Mouse (Mus musculus) kidney, adult 2 months (tissue): ENCODE data around the gene Cpne4. TPM values are rescaled to one million over a fixed set of nuclear protein-coding genes. Genes with fewer than 3 reads are reported as not detected.

Experiments
- DNase-seq: peaks from one replicate; pipeline ENCODE4 v3.0.0; 2021
- H3K27ac ChIP-seq: fragments of 200-500 bp; 2 replicates; pipeline ENCODE4 v1.5.1; 2012; ENCODE audit warnings: low read depth, low read length, control low read depth, inconsistent platforms; ENCODE audit not compliant: insufficient read depth
- H3K27me3 ChIP-seq: fragments of 200-500 bp; replicated peaks from 2 replicates; pipeline ENCODE4 v1.6.1; 2012; ENCODE audit warnings: mild to moderate bottlenecking, moderate library complexity, low read length, inconsistent platforms; ENCODE audit not compliant: control insufficient read depth, insufficient read depth
- H3K36me3 ChIP-seq: fragments of 200-500 bp; 2 replicates; pipeline ENCODE4 v1.6.1; 2012; ENCODE audit warnings: mild to moderate bottlenecking, moderate library complexity, low read length, inconsistent platforms; ENCODE audit not compliant: control insufficient read depth, insufficient read depth
- H3K4me1 ChIP-seq: fragments of 200-500 bp; 2 replicates; pipeline ENCODE4 v1.6.1; 2011; ENCODE audit warnings: low read length; ENCODE audit not compliant: control insufficient read depth, insufficient read depth
- H3K4me3 ChIP-seq: fragments of 200-500 bp; 2 replicates; pipeline ENCODE4 v1.5.1; 2011; ENCODE audit warnings: mild to moderate bottlenecking, low read depth, low read length, control low read depth; ENCODE audit not compliant: insufficient read depth
- CTCF ChIP-seq: fragments of 200-500 bp; conservative IDR thresholded peaks from 2 replicates; pipeline ENCODE4 v1.5.1; 2011; ENCODE audit warnings: low read depth, mild to moderate bottlenecking, control low read depth, low read length, moderate library complexity, mixed read lengths; ENCODE audit not compliant: insufficient read depth, insufficient read length
- POLR2A ChIP-seq: fragments of 200-500 bp; IDR thresholded peaks from one replicate; pipeline ENCODE4 v1.6.1; 2011; ENCODE audit warnings: low read depth, low read length, control low read depth
- WGBS: fragments of 180-500 bp; shearing (Covaris S2); methylation state at CpG from one replicate; pipeline ENCODE4 v1.1.7; 2018; 5-methylcytosine and 5-hydroxymethylcytosine counted together
- polyA plus RNA-seq: library from polyadenylated mRNA; depleted of rRNA; stranded (reverse); fragments of >200 nt; gene quantifications from 2 replicates; pipeline ENCODE4 v1.2.3, GENCODE M21; 2012

The Cpne4 gene
- polyA plus RNA-seq, 1 experiment: 7.4 TPM

DNA sequence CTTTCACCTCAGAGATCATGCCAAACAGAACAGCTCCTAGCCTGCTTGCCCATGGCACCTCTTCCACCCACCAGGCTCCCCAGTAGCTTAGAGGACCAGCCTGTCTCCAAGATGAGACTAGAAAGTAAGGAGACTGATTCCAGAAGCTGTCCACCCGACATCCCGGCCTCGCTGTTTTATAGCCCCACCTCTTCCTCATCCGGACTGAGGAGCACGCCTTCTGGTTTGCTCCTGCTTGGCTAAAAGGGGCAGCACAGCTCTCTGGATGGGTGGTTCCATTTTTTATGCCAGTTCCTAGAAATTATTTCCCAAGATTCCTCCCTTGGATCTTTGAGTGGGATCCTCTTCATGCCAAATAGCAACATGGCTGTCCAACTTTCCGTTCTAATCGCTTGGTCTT is 486.6 kb downstream of the Cpne4 start:
- H3K27ac ChIP-seq: no peak overlapping the region
- no peak overlapping the region for H3K4me3 ChIP-seq
- no peak for DNase-seq
- no peak for TF ChIP-seq POLR2A
- TF ChIP-seq CTCF: no peak
- no peaks in the 10 kb centered on the region for H3K4me1 ChIP-seq
- H3K27me3 ChIP-seq: no peaks in the 10 kb centered on the region
- H3K36me3 ChIP-seq: no peaks in the 10 kb centered on the region
- 85% methylated on average over 7 of the region's 7 CpGs for WGBS

GRCm38 (mm10) chr9:105037847-105038246 is 490.8 kb downstream of the Cpne4 start:
- Histone ChIP-seq H3K27me3 (no peaks in the 10 kb centered on the region), H3K36me3 (no peaks in the 10 kb centered on the region), H3K27ac (no peak overlapping the region), H3K4me1 (no peaks in the 10 kb centered on the region), H3K4me3 (no peak overlapping the region)
- TF ChIP-seq CTCF: no peak
- no peak for TF ChIP-seq POLR2A
- WGBS: 73% methylated on average over 3 of the region's 3 CpGs
- no peak for DNase-seq

DNA sequence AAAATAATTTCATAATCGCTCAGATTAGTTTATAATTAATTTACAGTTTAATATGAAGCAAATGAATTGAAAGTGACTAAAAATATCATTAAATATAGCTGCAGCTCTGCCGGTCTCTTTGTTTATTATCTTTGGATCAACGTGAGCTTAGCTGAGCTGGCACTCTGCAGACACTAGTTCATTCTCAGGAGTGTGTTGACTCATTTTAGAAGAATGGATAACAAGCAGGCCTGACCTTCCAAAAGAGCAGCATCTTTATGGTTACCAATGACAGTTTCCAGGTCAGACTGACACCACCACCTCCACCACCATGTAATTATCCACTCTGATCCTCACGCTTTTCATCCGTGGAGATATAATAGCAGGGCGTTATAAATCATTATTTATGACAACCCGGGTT is 498.9 kb downstream of the Cpne4 start:
- no peak for DNase-seq
- no peaks in the 10 kb centered on the region for H3K4me1 ChIP-seq
- no peak for TF ChIP-seq POLR2A
- TF ChIP-seq CTCF: no peak
- no peaks in the 10 kb centered on the region; the same call in 1 of the 2 replicates for H3K27me3 ChIP-seq
- 74% methylated on average over 7 of the region's 7 CpGs for WGBS
- H3K36me3 ChIP-seq: no peaks in the 10 kb centered on the region
- H3K4me3 ChIP-seq: no peak overlapping the region
- no peak overlapping the region for H3K27ac ChIP-seq

- Histone ChIP-seq H3K27ac (no peak overlapping the region), H3K27me3 (no peaks in the 10 kb centered on the region), H3K4me1 (no peaks in the 10 kb centered on the region), H3K36me3 (no peaks in the 10 kb centered on the region), H3K4me3 (no peak overlapping the region)
- 69% methylated on average over 10 of the region's 10 CpGs for WGBS
- no peak for TF ChIP-seq CTCF
- TF ChIP-seq POLR2A: no peak
- DNase-seq: no peak
Observed at GRCm38 (mm10) chr9:105048351-105048750, 501.3 kb downstream of the Cpne4 start.

- WGBS: 53% methylated on average over 2 of the region's 2 CpGs
- TF ChIP-seq CTCF (no peak), POLR2A (no peak)
- Histone ChIP-seq H3K27ac (no peak overlapping the region), H3K36me3 (no peaks in the 10 kb centered on the region), H3K4me3 (no peak overlapping the region), H3K27me3 (no peaks in the 10 kb centered on the region), H3K4me1 (no peaks in the 10 kb centered on the region; the same call in 1 of the 2 replicates)
- no peak for DNase-seq
Observed at GRCm38 (mm10) chr9:105049636-105050035, 502.6 kb downstream of the Cpne4 start.

GRCm38 (mm10) chr9:105050257-105050656 is 503.2 kb downstream of the Cpne4 start:
- Histone ChIP-seq H3K4me3 (no peak overlapping the region), H3K27ac (no peak overlapping the region), H3K27me3 (no peaks in the 10 kb centered on the region), H3K36me3 (no peaks in the 10 kb centered on the region), H3K4me1 (no peaks in the 10 kb centered on the region; the same call in 1 of the 2 replicates)
- 38% methylated on average over 2 of the region's 2 CpGs for WGBS
- TF ChIP-seq CTCF: no peak
- TF ChIP-seq POLR2A: no peak
- no peak for DNase-seq

DNA sequence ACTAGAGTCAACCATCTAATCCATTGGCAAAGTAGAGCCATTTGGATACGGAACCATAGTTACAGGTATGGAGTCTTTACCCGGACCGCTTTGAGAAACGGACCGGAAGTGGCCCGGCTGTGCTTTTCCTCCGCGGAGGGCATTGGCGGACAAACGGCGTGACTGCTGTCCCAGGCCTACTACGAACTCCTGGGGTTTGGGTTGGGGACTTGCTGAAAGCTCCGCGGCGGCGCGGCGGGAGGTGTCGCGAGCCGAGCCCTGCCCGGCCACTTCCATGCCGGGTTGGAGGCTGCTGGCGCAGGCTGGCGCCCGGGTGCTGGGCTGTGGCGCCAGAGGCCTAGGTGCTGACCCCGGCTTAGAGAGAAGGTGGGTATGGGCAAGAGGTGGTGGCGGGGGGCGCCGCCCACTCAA is 506.1 kb downstream of the Cpne4 start, which contains the start of gene Mrpl3:
Gene Mrpl3, plus strand, starts transcription at position 93 of the 411 bp plus-strand sequence.
- peak; percentile 91 for DNase-seq
- Histone ChIP-seq H3K4me1 (no peaks in the 10 kb centered on the region; the same call in 1 of the 2 replicates), H3K4me3 (peak within 1 kb of the TSS; percentile 92), H3K27ac (peak within 1 kb of the TSS; percentile 36; the same call in 1 of the 2 replicates), H3K36me3 (no peaks in the 10 kb centered on the region), H3K27me3 (no peaks in the 10 kb centered on the region)
- no peak for TF ChIP-seq CTCF
- TF ChIP-seq POLR2A: no peak
- under 1% methylated on average over 31 of the region's 31 CpGs for WGBS
